Mouse (Mus musculus) G1E (cell line): Measurements from ENCODE around the gene Tbc1d16.

Source experiments
- CTCF ChIP-seq: IDR thresholded peaks from 2 replicates; pipeline ENCODE4 v1.5.1; 2012; ENCODE audit warnings: low read depth, low read length, inconsistent platforms, mixed read lengths
- GATA1 ChIP-seq: IDR thresholded peaks from 2 replicates; pipeline ENCODE4 v1.6.1; 2012; ENCODE audit warnings: borderline replicate concordance, low read length, inconsistent platforms, mixed read lengths
- GATA2 ChIP-seq: IDR thresholded peaks from 2 replicates; pipeline ENCODE4 v1.6.1; 2012; ENCODE audit warnings: low read depth, low read length, inconsistent platforms, borderline replicate concordance
- POLR2AphosphoS5 ChIP-seq: IDR thresholded peaks from 2 replicates; pipeline ENCODE4 v1.6.1; 2012; ENCODE audit warnings: low read depth, low read length, inconsistent platforms; ENCODE audit not compliant: insufficient replicate concordance

GRCm38 (mm10) chr11:119250998-119251397 lies 22.7 kb upstream of the Tbc1d16 start:
- TF ChIP-seq GATA1 (no peak), CTCF (no peak), GATA2 (no peak), POLR2AphosphoS5 (no peak)
